In the genomic region with DNA sequence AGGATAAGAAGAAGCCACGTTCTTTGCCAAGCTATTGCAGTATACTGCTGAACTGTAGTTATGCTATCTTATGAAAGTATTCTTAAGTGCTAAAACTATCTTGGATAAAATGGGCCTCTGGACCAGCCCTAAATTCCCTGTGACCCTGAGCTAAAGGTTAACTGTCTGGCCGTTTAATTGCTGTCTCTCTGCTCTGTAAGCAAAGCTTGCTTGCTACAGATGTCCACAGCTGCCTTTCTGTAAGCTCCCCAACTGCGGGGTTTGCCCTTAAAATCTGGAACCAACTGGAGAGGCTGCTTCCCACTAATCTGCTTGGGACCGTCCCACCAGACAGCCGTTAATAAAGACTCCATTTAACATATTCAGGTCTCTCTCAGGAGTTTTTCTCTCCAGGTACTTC, we compare ENCODE assay signal across 15 mouse cellular contexts.
A peak's percentile ranks its signal among the peaks of the same experiment; 100 is the strongest.
DNase-seq lines count a peak whose midpoint lies in the region; ATAC-seq and TF ChIP-seq lines count a peak whose summit lies in the region.
"Had no signal": no experiment of that assay in that cellular context is flagged by ENCODE, and none has a peak within 500 bp of the region (broad histone marks: within the 10 kb centered on the region; RNA-seq: fewer than 3 reads in every experiment).

No protein-coding gene starts in this region.

- TF ChIP-seq POLR2A in liver, adult 2 months (IDR thresholded peaks at IDR 0.05; ENCODE audit: extremely low read depth, insufficient read depth, low read length): no peak

- H3K27me3 ChIP-seq in liver, adult 2 months (ENCODE audit: control insufficient read depth, insufficient read depth, low read length): no peaks in the 10 kb centered on the region
- H3K27me3 ChIP-seq in liver, embryonic 11.5 days (replicated peaks; ENCODE audit: control insufficient read depth, insufficient read depth, low read length): no peaks in the 10 kb centered on the region; the same call in 1 of the 2 replicates
- H3K27me3 ChIP-seq in kidney, embryonic 14.5 days (ENCODE audit: control insufficient read depth, insufficient read depth, low read length): no peaks in the 10 kb centered on the region
- no peaks in the 10 kb centered on the region for H3K27me3 ChIP-seq in forebrain, postnatal 0 days (ENCODE audit: insufficient read depth, low read length)
- H3K27me3 ChIP-seq: hindbrain, embryonic 15.5 days; liver, embryonic 15.5 days had no signal

- H3K4me1 ChIP-seq in liver, adult 2 months (ENCODE audit: control insufficient read depth, insufficient read depth, low read length): no peaks in the 10 kb centered on the region
- H3K4me1 ChIP-seq in liver, embryonic 11.5 days (replicated peaks; ENCODE audit: control insufficient read depth, insufficient read depth, low read length): no peaks in the 10 kb centered on the region
- H3K4me1 ChIP-seq in kidney, embryonic 14.5 days (ENCODE audit: control insufficient read depth, insufficient read depth, low read length): 0 out of 2 replicates have a peak, but pooled peaks cover 9% of the 10 kb centered on the region
- H3K4me1 ChIP-seq in forebrain, postnatal 0 days (ENCODE audit: insufficient read depth): no peaks in the 10 kb centered on the region
- H3K4me1 ChIP-seq: hindbrain, embryonic 15.5 days; liver, embryonic 15.5 days had no signal

- DNase-seq in liver, adult 2 months (ENCODE audit: extremely low read depth, low read depth, low spot score): peak; percentile 56
- no peak for DNase-seq in liver, embryonic 11.5 days (ENCODE audit: low spot score)
- DNase-seq in heart, postnatal 10 days: peak; percentile 69 to 82
- peak; percentile 67 for DNase-seq in lung, postnatal 10 days
- DNase-seq in forebrain, postnatal 0 days: no peak
- DNase-seq in spleen, postnatal 4 days (ENCODE audit: low spot score in 2 of 2): no peak
- DNase-seq in T-cell, adult 2 months (ENCODE audit: low spot score): no peak
- DNase-seq: cerebellum, adult 8-10 months; left cerebral cortex, postnatal 4 days; right cerebral cortex, postnatal 4 days; thymus, postnatal 14 days had no signal

- ATAC-seq in liver, embryonic 11.5 days (replicated peaks; ENCODE audit: low FRiP score): no peak
- peak; percentile 52; the same call in 1 of the 2 replicates for ATAC-seq in kidney, embryonic 14.5 days (ENCODE audit: low FRiP score, low TSS enrichment)
- no peak for ATAC-seq in forebrain, postnatal 0 days

- no peak overlapping the region for H3K4me2 ChIP-seq in liver, embryonic 11.5 days
- H3K4me2 ChIP-seq in kidney, embryonic 14.5 days (replicated peaks; ENCODE audit: low read depth, low read length): no peak overlapping the region
- no peak overlapping the region for H3K4me2 ChIP-seq in forebrain, postnatal 0 days (ENCODE audit: low read depth)
- H3K4me2 ChIP-seq: hindbrain, embryonic 15.5 days; liver, embryonic 15.5 days had no signal

- no peak overlapping the region for H3K4me3 ChIP-seq in liver, adult 2 months (ENCODE audit: insufficient read depth, low read depth, low read length)
- H3K4me3 ChIP-seq in liver, embryonic 11.5 days (ENCODE audit: low read depth, low read length): no peak overlapping the region
- H3K4me3 ChIP-seq in kidney, embryonic 14.5 days (ENCODE audit: low read length): no peak overlapping the region
- H3K4me3 ChIP-seq in forebrain, postnatal 0 days (ENCODE audit: low read depth, low read length): no peak overlapping the region
- H3K4me3 ChIP-seq: erythroblast, embryonic 14.5 days; hindbrain, embryonic 15.5 days; liver, embryonic 15.5 days had no signal

- H3K27ac ChIP-seq in liver, adult 2 months (replicated peaks; ENCODE audit: insufficient read depth, low read depth, low read length): no peak overlapping the region
- H3K27ac ChIP-seq in liver, embryonic 11.5 days (ENCODE audit: low read depth, low read length): no peak overlapping the region
- H3K27ac ChIP-seq in kidney, embryonic 14.5 days (ENCODE audit: low read depth, low read length): 0 out of 2 replicates have a peak overlapping the region, but pooled peaks have one; percentile 19
- H3K27ac ChIP-seq in forebrain, postnatal 0 days (ENCODE audit: low read depth, low read length): no peak overlapping the region
- H3K27ac ChIP-seq: hindbrain, embryonic 15.5 days; liver, embryonic 15.5 days had no signal

- H3K36me3 ChIP-seq in liver, adult 2 months (ENCODE audit: control insufficient read depth, insufficient read depth, low read length): no peaks in the 10 kb centered on the region
- H3K36me3 ChIP-seq in liver, embryonic 11.5 days (ENCODE audit: control insufficient read depth, insufficient read depth, low read length): no peaks in the 10 kb centered on the region
- no peaks in the 10 kb centered on the region for H3K36me3 ChIP-seq in kidney, embryonic 14.5 days (ENCODE audit: control insufficient read depth, insufficient read depth, low read length)
- no peaks in the 10 kb centered on the region for H3K36me3 ChIP-seq in forebrain, postnatal 0 days (ENCODE audit: insufficient read depth)
- H3K36me3 ChIP-seq: hindbrain, embryonic 15.5 days; liver, embryonic 15.5 days had no signal

- H3K9ac ChIP-seq in liver, adult 2 months (ENCODE audit: low read depth, low read length): no peak overlapping the region
- no peak overlapping the region for H3K9ac ChIP-seq in liver, embryonic 11.5 days (ENCODE audit: low read depth, low read length)
- H3K9ac ChIP-seq in kidney, embryonic 14.5 days (ENCODE audit: low read depth, low read length): no peak overlapping the region
- H3K9ac ChIP-seq in forebrain, postnatal 0 days: no peak overlapping the region
- H3K9ac ChIP-seq: hindbrain, embryonic 15.5 days; liver, embryonic 15.5 days had no signal

- 68% methylated on average over 5 of the region's 5 CpGs for WGBS in liver, adult 2 months
- WGBS in liver, embryonic 11.5 days: 67% methylated on average over 5 of the region's 5 CpGs
- 23% methylated on average over 5 of the region's 5 CpGs for WGBS in kidney, embryonic 14.5 days
- WGBS in forebrain, postnatal 0 days: 81% methylated on average over 5 of the region's 5 CpGs

- H3K79me2 ChIP-seq in liver, adult 2 months (ENCODE audit: control insufficient read depth, insufficient read depth, low read length): no peaks in the 10 kb centered on the region

- no peak for TF ChIP-seq CTCF in liver, adult 2 months (IDR thresholded peaks at IDR 0.05; ENCODE audit: low read depth, low read length)
- TF ChIP-seq CTCF in forebrain, postnatal 0 days (IDR thresholded peaks at IDR 0.05; ENCODE audit: low read depth): no peak

- intact Hi-C loops in heart, postnatal 10 days (cut with DNase I): no loop called here

- no peaks in the 10 kb centered on the region; the same call in 1 of the 2 replicates for H3K9me3 ChIP-seq in liver, embryonic 11.5 days (ENCODE audit: control insufficient read depth, low read length)
- no peaks in the 10 kb centered on the region for H3K9me3 ChIP-seq in kidney, embryonic 14.5 days (ENCODE audit: control insufficient read depth, low read length)
- H3K9me3 ChIP-seq in forebrain, postnatal 0 days (ENCODE audit: low read length): no peaks in the 10 kb centered on the region
- H3K9me3 ChIP-seq: hindbrain, embryonic 15.5 days; liver, embryonic 15.5 days had no signal

Comparison
In these comparisons a context has a peak if more than half of its experiments do, and no peak if none do; other contexts are left out.
1. DNase-seq: peak in liver, adult 2 months (single experiment), heart, postnatal 10 days (2 of 2) and lung, postnatal 10 days (single experiment); none in liver, embryonic 11.5 days (single experiment), forebrain, postnatal 0 days (single experiment), spleen, postnatal 4 days (0 of 2) and T-cell, adult 2 months (single experiment).